Mouse (Mus musculus): ENCODE results near the gene Kcnh7.

DNA sequence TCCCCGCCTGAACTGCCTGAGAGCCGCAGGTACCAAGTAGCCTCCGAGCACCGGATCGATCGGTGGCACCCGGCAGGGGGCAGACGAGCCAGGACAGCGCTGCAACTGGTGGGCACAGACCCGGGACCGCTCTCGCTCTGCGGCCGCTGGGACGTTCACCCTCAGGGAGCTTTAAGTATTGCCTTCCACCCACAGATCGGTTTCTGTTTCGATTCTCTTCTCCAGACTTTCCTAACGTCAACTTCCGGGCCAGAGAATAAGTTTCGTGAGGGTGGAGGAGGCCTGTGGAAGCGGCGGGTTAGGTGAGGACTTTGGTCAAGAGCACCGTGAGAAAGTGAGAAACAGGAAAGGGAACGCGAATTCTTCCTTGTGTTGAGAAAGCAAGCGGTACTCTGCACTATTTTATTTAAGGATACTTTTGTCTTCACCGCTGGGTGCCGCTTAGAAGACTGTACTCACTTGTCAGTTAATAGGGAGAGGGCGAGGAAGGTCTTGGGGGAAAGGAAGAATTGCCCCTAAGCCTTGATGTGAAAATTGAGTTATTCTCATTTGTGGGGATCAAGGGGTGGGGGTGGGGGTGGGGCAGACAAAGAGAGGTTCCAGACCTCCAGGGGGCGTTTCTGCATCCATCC lies 538.0 kb downstream of the Kcnh7 start, which contains the start of gene Ifih1:
- no peak for TF ChIP-seq GATA1 (IDR thresholded peaks at IDR 0.05; ENCODE audit: borderline replicate concordance, low read length)
- TF ChIP-seq FLI1 (IDR thresholded peaks at IDR 0.05; ENCODE audit: low read length), result no peak
